Mouse (Mus musculus) brain, embryonic 14.5 days (tissue): Measurements from ENCODE around the gene C1qb.

Experiments used
- CTCF ChIP-seq: fragments of 200-500 bp; IDR thresholded peaks from 2 replicates; pipeline ENCODE4 v1.5.1; 2012; ENCODE audit warnings: inconsistent platforms, mild to moderate bottlenecking, moderate library complexity, borderline replicate concordance; ENCODE audit not compliant: insufficient read depth, insufficient read length; ENCODE audit errors: extremely low read depth
- POLR2A ChIP-seq: fragments of 200-500 bp; IDR thresholded peaks from 2 replicates; pipeline ENCODE4 v1.6.1; 2012; ENCODE audit warnings: mild to moderate bottlenecking, inconsistent platforms, borderline replicate concordance; ENCODE audit not compliant: poor library complexity, insufficient read depth, insufficient read length, severe bottlenecking; ENCODE audit errors: extremely low read depth

- TF ChIP-seq CTCF (0 out of 2 replicates have a peak, but pooled peaks have one; percentile 7), POLR2A (no peak)
Measured at GRCm38 (mm10) chr4:136924529-136924928, 38.5 kb upstream of the C1qb start.
